Mouse (Mus musculus): ENCODE results near the gene Syt7.

DNA sequence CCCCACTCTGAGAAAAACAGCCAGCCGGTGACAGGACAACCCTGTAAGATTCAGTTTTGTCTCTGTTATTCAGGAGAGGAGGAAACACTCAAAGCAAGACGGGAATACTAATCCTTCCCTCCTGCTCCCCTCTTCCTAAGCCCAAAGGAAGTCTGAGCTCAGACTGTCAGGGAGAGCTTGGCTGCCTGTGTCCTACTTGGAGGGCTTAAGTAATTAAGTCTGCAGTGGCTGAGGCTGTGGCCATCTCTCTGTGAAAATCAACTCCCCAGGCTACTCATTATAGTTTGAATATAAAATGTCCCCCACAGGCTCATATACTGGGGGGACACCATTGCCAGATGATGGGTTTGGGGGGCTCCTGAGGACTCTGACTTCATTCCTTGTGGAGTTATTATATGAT, 108.1 kb downstream of the Syt7 start:
- TF ChIP-seq CTCF (IDR thresholded peaks at IDR 0.05; ENCODE audit: low read depth) (no peak), EP300 (IDR thresholded peaks at IDR 0.05; ENCODE audit: low read depth) (no peak)

Data from heart, postnatal 0 days (tissue).